Mouse (Mus musculus) forebrain, postnatal 0 days (tissue): ENCODE results near the gene Olfr1423. TPM values are rescaled to one million over a fixed set of nuclear protein-coding genes. Genes with fewer than 3 reads are reported as not detected.

Source experiments
- ATAC-seq: fragments of 200-750 bp; cut with Nextera tagmentation; 2 replicates; pipeline ENCODE4 v1.8.0; 2017; ENCODE audit warnings: mild to moderate bottlenecking, moderate library complexity
- DNase-seq: peaks from one replicate; pipeline ENCODE4 v3.0.0-alpha.2; 2015
- H3K27ac ChIP-seq: fragments of 300-500 bp; sonication (generic); 2 replicates; pipeline ENCODE4 v1.5.1; 2014; ENCODE audit warnings: low read depth, mild to moderate bottlenecking, antibody characterized with exemption, low read length, moderate library complexity, mixed read lengths
- H3K27me3 ChIP-seq: fragments of 300-500 bp; sonication (generic); 2 replicates; pipeline ENCODE4 v1.6.1; 2014; ENCODE audit warnings: mild to moderate bottlenecking, low read length, mixed read lengths; ENCODE audit not compliant: insufficient read depth
- H3K36me3 ChIP-seq: fragments of 300-500 bp; sonication (generic); 2 replicates; pipeline ENCODE4 v1.6.1; 2014; ENCODE audit warnings: mild to moderate bottlenecking, moderate library complexity; ENCODE audit not compliant: insufficient read depth
- H3K4me1 ChIP-seq: fragments of 300-500 bp; sonication (generic); 2 replicates; pipeline ENCODE4 v1.6.1; 2014; ENCODE audit warnings: antibody characterized with exemption; ENCODE audit not compliant: insufficient read depth
- H3K4me2 ChIP-seq: fragments of 300-500 bp; sonication (generic); 2 replicates; pipeline ENCODE4 v1.6.1; 2014; ENCODE audit warnings: low read depth, mild to moderate bottlenecking, moderate library complexity
- H3K4me3 ChIP-seq: fragments of 300-500 bp; sonication (generic); 2 replicates; pipeline ENCODE4 v1.5.1; 2014; ENCODE audit warnings: low read depth, low read length, mixed read lengths
- H3K9ac ChIP-seq: fragments of 300-500 bp; sonication (generic); 2 replicates; pipeline ENCODE4 v1.6.1; 2014; ENCODE audit warnings: mild to moderate bottlenecking
- H3K9me3 ChIP-seq: fragments of 300-500 bp; sonication (generic); 2 replicates; pipeline ENCODE4 v1.6.1; 2016; ENCODE audit warnings: low read length
- CTCF ChIP-seq: sonication (generic); IDR thresholded peaks from 2 replicates; pipeline ENCODE4 v1.5.1; 2016; ENCODE audit warnings: antibody characterized with exemption, control low read depth, low read depth
- WGBS: fragments of 180-500 bp; shearing (Covaris S2); extraction: QIAGEN DNeasy Blood & Tissue Kit; methylation state at CpG from one replicate; pipeline ENCODE4 v1.1.7; 2014; 5-methylcytosine and 5-hydroxymethylcytosine counted together
- polyA plus RNA-seq: library from polyadenylated mRNA; unstranded; fragments of >200 nt; fragmentation: Nextera tagmentation; extraction: Ambion mirVana; gene quantifications from 2 replicates; pipeline ENCODE4 v1.2.1, GENCODE M21; 2015
- total RNA-seq: library from RNA; depleted of rRNA; stranded (reverse); fragments of >200 nt; gene quantifications from 2 replicates; pipeline ENCODE4 v1.2.3, GENCODE M21; 2014

Gene Olfr1423
- total and polyA plus RNA-seq, 2 experiments from 2014 or later, result not detected

GRCm38 (mm10) chr19:12025333-12025732 lies 15.8 kb downstream of the Olfr1423 start:
- WGBS, result 87% methylated on average over 3 of the region's 3 CpGs
- H3K4me2 ChIP-seq, result no peak overlapping the region
- H3K36me3 ChIP-seq, result no peaks in the 10 kb centered on the region
- no peaks in the 10 kb centered on the region for H3K9me3 ChIP-seq
- no peak overlapping the region for H3K9ac ChIP-seq
- H3K4me1 ChIP-seq, result no peaks in the 10 kb centered on the region
- H3K4me3 ChIP-seq, result no peak overlapping the region
- H3K27me3 ChIP-seq, result no peaks in the 10 kb centered on the region
- no peak overlapping the region for H3K27ac ChIP-seq
- no peak for TF ChIP-seq CTCF
- DNase-seq, result no peak
- no peak for ATAC-seq

GRCm38 (mm10) chr19:12024149-12024548 lies 17.0 kb downstream of the Olfr1423 start:
- DNase-seq, result no peak
- Histone ChIP-seq H3K9ac (no peak overlapping the region), H3K36me3 (no peaks in the 10 kb centered on the region), H3K9me3 (no peaks in the 10 kb centered on the region), H3K4me2 (no peak overlapping the region), H3K4me3 (no peak overlapping the region), H3K27me3 (no peaks in the 10 kb centered on the region), H3K4me1 (no peaks in the 10 kb centered on the region), H3K27ac (no peak overlapping the region)
- no peak for TF ChIP-seq CTCF
- ATAC-seq, result no peak
- 94% methylated on average over 4 of the region's 4 CpGs for WGBS

- Histone ChIP-seq H3K9ac (no peak overlapping the region), H3K27me3 (no peaks in the 10 kb centered on the region), H3K27ac (no peak overlapping the region), H3K4me2 (no peak overlapping the region), H3K4me1 (0 out of 2 replicates have a peak, but pooled peaks cover 4% of the 10 kb centered on the region), H3K9me3 (no peaks in the 10 kb centered on the region), H3K36me3 (no peaks in the 10 kb centered on the region), H3K4me3 (no peak overlapping the region)
- TF ChIP-seq CTCF, result no peak
- ATAC-seq, result no peak
- no peak for DNase-seq
- 74% methylated on average over 4 of the region's 4 CpGs for WGBS
Observed at GRCm38 (mm10) chr19:12016192-12016591, 24.9 kb downstream of the Olfr1423 start.

- TF ChIP-seq CTCF, result peak; percentile 53
- ATAC-seq (no peak), DNase-seq (no peak)
- 71% methylated on average over 8 of the region's 8 CpGs for WGBS
- H3K27me3 ChIP-seq, result no peaks in the 10 kb centered on the region
- no peak overlapping the region for H3K9ac ChIP-seq
- H3K36me3 ChIP-seq, result no peaks in the 10 kb centered on the region
- 0 out of 2 replicates have a peak, but pooled peaks cover 4% of the 10 kb centered on the region for H3K4me1 ChIP-seq
- no peak overlapping the region for H3K4me2 ChIP-seq
- H3K4me3 ChIP-seq, result no peak overlapping the region
- H3K9me3 ChIP-seq, result no peaks in the 10 kb centered on the region
- H3K27ac ChIP-seq, result no peak overlapping the region
Observed at GRCm38 (mm10) chr19:12015708-12016107, 25.4 kb downstream of the Olfr1423 start.

GRCm38 (mm10) chr19:12013228-12013627 lies 27.9 kb downstream of the Olfr1423 start:
- no peak for TF ChIP-seq CTCF
- Histone ChIP-seq H3K4me2 (peak overlapping the region; percentile 78), H3K9ac (no peak overlapping the region), H3K27ac (no peak overlapping the region), H3K27me3 (no peaks in the 10 kb centered on the region), H3K4me1 (0 out of 2 replicates have a peak, but pooled peaks cover 7% of the 10 kb centered on the region), H3K9me3 (no peaks in the 10 kb centered on the region), H3K4me3 (peak overlapping the region; percentile 64), H3K36me3 (no peaks in the 10 kb centered on the region)
- WGBS, result 0% methylated on average over 10 of the region's 12 CpGs
- DNase-seq, result no peak
- no peak for ATAC-seq

- Histone ChIP-seq H3K27ac (no peak overlapping the region), H3K4me3 (peak overlapping the region; percentile 64), H3K4me2 (peak overlapping the region; percentile 78), H3K4me1 (0 out of 2 replicates have a peak, but pooled peaks cover 7% of the 10 kb centered on the region), H3K36me3 (no peaks in the 10 kb centered on the region), H3K9ac (no peak overlapping the region), H3K9me3 (no peaks in the 10 kb centered on the region), H3K27me3 (no peaks in the 10 kb centered on the region)
- TF ChIP-seq CTCF, result no peak
- ATAC-seq (no peak), DNase-seq (no peak)
- under 1% methylated on average over 10 of the region's 10 CpGs for WGBS
Observed at GRCm38 (mm10) chr19:12012615-12013014, 28.5 kb downstream of the Olfr1423 start.

- H3K4me3 ChIP-seq, result peak overlapping the region; percentile 64
- H3K9ac ChIP-seq, result peak overlapping the region; percentile 33
- ATAC-seq (peak; percentile 77), DNase-seq (peak; percentile 95)
- H3K4me1 ChIP-seq, result peaks cover 10% of the 10 kb centered on the region; the same call in 1 of the 2 replicates
- peak overlapping the region; percentile 96 for H3K27ac ChIP-seq
- H3K27me3 ChIP-seq, result no peaks in the 10 kb centered on the region
- H3K36me3 ChIP-seq, result no peaks in the 10 kb centered on the region
- no peaks in the 10 kb centered on the region for H3K9me3 ChIP-seq
- TF ChIP-seq CTCF, result peak; percentile 78
- H3K4me2 ChIP-seq, result peak overlapping the region; percentile 78
- 1% methylated on average over 49 of the region's 49 CpGs for WGBS
Observed at GRCm38 (mm10) chr19:12011560-12012556, 29.3 kb downstream of the Olfr1423 start.
